Mouse (Mus musculus) CD8-positive naive resting alpha-beta T cell, adult 2 months (primary cell): Measurements from ENCODE around the gene Olfr1493-ps1.

Source experiments
- DNase-seq, 2 experiments: peaks; one replicate each; pipeline ENCODE4 v3.0.0; 2022; ENCODE audit warnings: low read depth in 2 of 2, low spot score in 2 of 2

Olfr1493-ps1 gene

GRCm38 (mm10) chr19:13722978-13723377 lies at the start of gene Olfr1493-ps1:
TSS of gene Olfr1493-ps1 (plus strand) at chr19:13723278.
- no peak for DNase-seq

- no peak for DNase-seq
These were observed 26.1 kb upstream of the Olfr1493-ps1 start, which contains the start of gene Olfr1491 for GRCm38 (mm10) chr19:13696968-13697367. TSS of gene Olfr1491 (plus strand) at chr19:13697268.

- DNase-seq: no peak
These were observed 16.4 kb downstream of the Olfr1493-ps1 start, which contains the start of gene Olfr1494 for GRCm38 (mm10) chr19:13739428-13739827. TSS of gene Olfr1494 (plus strand) at chr19:13739728.

GRCm38 (mm10) chr19:13749366-13749765 lies 26.3 kb downstream of the Olfr1493-ps1 start:
- no peak for DNase-seq

GRCm38 (mm10) chr19:13764306-13764705 lies 41.2 kb downstream of the Olfr1493-ps1 start, which contains the start of gene Olfr1495:
TSS of gene Olfr1495 (plus strand) at chr19:13764606.
- no peak for DNase-seq

GRCm38 (mm10) chr19:13768565-13769276 lies 45.6 kb downstream of the Olfr1493-ps1 start:
- DNase-seq: no peak

- DNase-seq: no peak
These were observed 54.5 kb downstream of the Olfr1493-ps1 start, which contains the start of gene Olfr1496 for GRCm38 (mm10) chr19:13777578-13777977. TSS of gene Olfr1496 (plus strand) at chr19:13777878.
